Mouse (Mus musculus) olfactory bulb, adult 2 months (tissue): ENCODE data around the gene Neurod4. TPM values are rescaled to one million over a fixed set of nuclear protein-coding genes. Genes with fewer than 3 reads are reported as not detected.

Source experiments
- H3K27ac ChIP-seq: fragments of 200-500 bp; 2 replicates; pipeline ENCODE4 v1.5.1; 2012; ENCODE audit warnings: low read depth, low read length; ENCODE audit not compliant: insufficient read depth
- H3K4me1 ChIP-seq: fragments of 200-500 bp; 2 replicates; pipeline ENCODE4 v1.6.1; 2012; ENCODE audit warnings: low read length; ENCODE audit not compliant: control insufficient read depth, insufficient read depth
- H3K4me3 ChIP-seq: fragments of 200-500 bp; 2 replicates; pipeline ENCODE4 v1.5.1; 2012; ENCODE audit warnings: mild to moderate bottlenecking, low read depth, low read length, moderate library complexity; ENCODE audit not compliant: insufficient read depth
- CTCF ChIP-seq: fragments of 200-500 bp; IDR thresholded peaks from 2 replicates; pipeline ENCODE4 v1.5.1; 2012; ENCODE audit warnings: low read depth, mild to moderate bottlenecking, low read length, moderate library complexity; ENCODE audit not compliant: insufficient read depth
- POLR2A ChIP-seq: fragments of 200-500 bp; IDR thresholded peaks from 2 replicates; pipeline ENCODE4 v1.6.1; 2012; ENCODE audit warnings: mild to moderate bottlenecking, low read depth, low read length, moderate library complexity; ENCODE audit not compliant: insufficient read depth
- WGBS: fragments of 180-500 bp; shearing (Covaris S2); methylation state at CpG from one replicate; pipeline ENCODE4 v1.1.7; 2018; 5-methylcytosine and 5-hydroxymethylcytosine counted together
- polyA plus RNA-seq: library from polyadenylated mRNA; stranded (reverse); fragments of >200 nt; gene quantifications from 2 replicates; pipeline ENCODE4 v1.2.4, GENCODE M21; 2012; ENCODE audit warnings: low replicate concordance; ENCODE audit not compliant: missing spikeins, insufficient read depth, insufficient read length

The Neurod4 gene
- polyA plus RNA-seq = not detected in 2 replicates

DNA sequence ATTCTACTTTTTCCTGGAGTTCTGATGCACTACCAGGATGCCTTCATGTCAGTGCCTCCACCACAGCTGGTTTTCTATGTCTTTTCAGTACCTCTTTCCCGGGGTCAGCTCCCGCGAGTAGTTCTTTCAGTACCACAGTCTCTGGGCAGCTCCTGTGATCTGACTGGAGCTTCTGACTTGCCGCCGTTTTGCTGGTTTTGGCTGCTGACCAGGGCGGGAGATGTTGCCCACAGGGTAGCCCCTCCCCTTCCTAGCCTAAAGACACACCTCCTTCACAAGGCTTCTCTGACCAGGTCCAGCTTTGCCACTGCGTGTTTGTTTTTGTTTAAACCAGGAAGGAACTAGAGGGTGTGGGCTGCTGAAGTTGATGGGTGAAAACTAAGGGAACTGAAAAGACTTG, at the start of gene Neurod4:
TSS of gene Neurod4 (minus strand) at position 175 of the 400 bp plus-strand sequence.
- H3K4me1 ChIP-seq = peaks cover 2% of the 10 kb centered on the region; the same call in 1 of the 2 replicates
- no peak within 1 kb of the TSS for H3K4me3 ChIP-seq
- no peak for TF ChIP-seq POLR2A
- no peak for TF ChIP-seq CTCF
- no peak within 1 kb of the TSS for H3K27ac ChIP-seq
- WGBS = 11% methylated on average over 7 of the region's 7 CpGs

DNA sequence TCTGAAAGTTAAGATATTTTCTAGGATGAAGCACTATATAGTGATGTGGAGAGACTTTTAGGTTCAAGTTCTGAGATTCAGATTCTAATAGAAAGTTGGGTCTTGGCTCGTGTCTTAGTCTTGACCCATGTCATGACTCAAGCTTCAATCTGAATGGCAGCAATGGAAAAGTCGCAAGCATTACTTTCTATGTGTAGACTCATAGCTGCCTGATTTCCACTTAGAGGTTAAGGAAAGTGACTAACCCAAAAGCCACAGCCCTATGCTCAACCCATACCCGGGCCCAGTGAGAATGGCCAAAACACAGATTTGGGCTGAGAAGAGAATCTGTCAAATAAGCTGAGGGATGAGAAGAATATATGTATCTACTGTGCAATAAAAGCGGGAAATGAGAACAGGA, 44.2 kb upstream of the Neurod4 start:
- Histone ChIP-seq H3K4me1 (no peaks in the 10 kb centered on the region), H3K4me3 (no peak overlapping the region), H3K27ac (no peak overlapping the region)
- 84% methylated on average over 4 of the region's 4 CpGs for WGBS
- TF ChIP-seq CTCF (no peak), POLR2A (no peak)

DNA sequence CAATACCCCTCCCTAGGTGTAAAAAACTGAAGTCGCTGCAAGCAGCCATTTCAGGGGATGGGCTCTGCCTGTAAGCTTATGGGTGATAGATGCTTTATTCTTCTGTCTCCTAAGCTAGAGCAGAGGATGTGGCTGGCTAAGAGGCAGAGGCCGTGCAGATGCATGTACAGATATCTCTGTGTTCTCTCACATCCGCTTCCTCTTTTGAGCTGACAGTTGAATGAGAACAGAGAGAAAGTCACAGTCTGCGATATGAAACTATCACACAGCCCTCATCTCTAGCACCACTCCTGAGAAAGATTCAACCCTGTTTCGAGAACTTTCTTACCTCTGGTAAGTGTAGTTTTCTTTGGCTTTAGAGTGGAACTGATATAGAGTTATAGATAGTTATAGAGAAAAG, 42.6 kb upstream of the Neurod4 start, which contains the start of gene Tespa1:
TSS of gene Tespa1 (plus strand) at position 234 of the 400 bp plus-strand sequence.
- no peak for TF ChIP-seq CTCF
- no peak for TF ChIP-seq POLR2A
- no peak within 1 kb of the TSS for H3K27ac ChIP-seq
- WGBS = 87% methylated on average over 5 of the region's 5 CpGs
- no peak within 1 kb of the TSS for H3K4me3 ChIP-seq
- no peaks in the 10 kb centered on the region for H3K4me1 ChIP-seq

DNA sequence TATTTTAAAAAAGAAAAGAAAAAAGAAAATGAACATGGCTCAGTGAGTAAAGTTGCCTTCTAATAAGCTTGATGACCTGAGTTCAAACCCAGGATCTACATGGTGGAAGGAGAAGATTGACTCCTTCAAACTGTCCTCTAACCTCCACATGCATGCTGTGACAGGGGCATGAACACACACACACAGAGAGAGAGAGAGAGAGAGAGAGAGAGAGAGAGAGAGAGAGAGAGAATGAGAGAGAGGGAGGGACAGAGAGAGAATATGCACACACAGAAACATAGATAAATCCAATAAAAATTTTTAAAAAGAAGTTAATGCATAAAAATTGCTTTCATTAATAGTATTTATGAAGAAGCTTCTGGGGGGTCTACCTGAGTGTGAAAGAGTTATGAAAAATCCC, 42.0 kb upstream of the Neurod4 start:
- TF ChIP-seq CTCF (no peak), POLR2A (no peak)

DNA sequence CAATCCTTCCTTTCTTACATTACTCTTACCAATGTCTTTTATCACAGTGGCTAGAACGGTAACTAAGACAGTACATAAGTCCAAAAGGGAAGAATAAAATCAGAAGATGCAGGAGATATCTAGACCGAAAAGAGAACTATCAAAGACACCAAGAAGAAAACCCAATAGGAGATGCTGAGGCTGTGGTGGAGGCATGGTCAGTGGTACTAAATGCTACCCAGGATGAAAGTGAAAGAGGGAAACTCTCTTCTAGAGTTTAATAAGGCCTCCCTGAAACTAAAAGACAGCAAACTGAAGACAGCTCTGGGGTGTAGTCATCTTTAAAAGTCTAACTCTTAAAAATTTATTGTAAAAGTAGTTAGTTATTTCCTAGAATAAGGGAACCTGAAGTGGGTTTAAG, 40.7 kb upstream of the Neurod4 start:
- 94% methylated on average over 2 of the region's 2 CpGs for WGBS
- no peak for TF ChIP-seq POLR2A
- TF ChIP-seq CTCF = no peak
- no peaks in the 10 kb centered on the region for H3K4me1 ChIP-seq
- no peak overlapping the region for H3K4me3 ChIP-seq
- H3K27ac ChIP-seq = no peak overlapping the region

More for the DNA sequence above, 42.0 kb upstream of the Neurod4 start:
- Histone ChIP-seq H3K4me3 (no peak overlapping the region), H3K27ac (no peak overlapping the region), H3K4me1 (no peaks in the 10 kb centered on the region)

DNA sequence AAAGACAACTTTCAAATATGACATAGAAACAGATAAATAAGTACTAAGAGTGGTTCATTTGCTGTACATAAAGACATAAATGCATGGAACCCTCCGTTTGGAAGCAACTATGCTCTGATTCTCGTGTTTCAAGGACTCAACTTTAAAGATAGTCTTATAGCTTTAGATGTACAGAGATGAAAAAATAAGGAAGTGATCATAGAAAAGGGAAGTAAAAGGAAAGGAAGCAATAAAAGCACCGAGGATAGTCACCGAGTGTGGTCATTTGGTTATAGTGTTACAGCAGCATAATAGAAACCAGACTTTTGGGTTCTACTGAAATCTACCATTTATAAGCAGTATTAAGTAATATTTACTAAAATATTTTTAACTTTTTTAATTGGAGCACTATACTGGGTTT, 38.7 kb upstream of the Neurod4 start:
- TF ChIP-seq CTCF = no peak
- TF ChIP-seq POLR2A = no peak
- H3K27ac ChIP-seq = no peak overlapping the region
- no peak overlapping the region for H3K4me3 ChIP-seq
- no peaks in the 10 kb centered on the region for H3K4me1 ChIP-seq
- WGBS = 83% methylated on average over 4 of the region's 4 CpGs

DNA sequence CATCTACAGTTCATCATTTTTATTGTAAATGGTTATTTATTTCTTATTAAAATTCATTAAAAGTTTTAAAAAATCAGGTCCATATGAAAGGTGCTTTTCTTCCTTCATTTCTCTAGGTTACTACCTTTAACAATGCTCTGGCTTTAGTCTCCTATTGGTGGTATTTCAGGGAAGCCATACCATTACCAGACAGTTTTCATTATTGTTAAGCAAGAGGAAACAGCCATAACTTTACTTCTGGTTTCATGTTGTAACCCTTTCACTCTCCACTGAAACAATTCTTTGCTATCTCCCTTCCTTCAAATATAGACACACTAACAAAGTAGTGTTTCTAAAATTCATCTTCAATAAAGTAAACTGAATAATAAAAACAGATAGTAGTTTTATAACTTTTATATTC, 35.8 kb upstream of the Neurod4 start:
- no peak overlapping the region for H3K27ac ChIP-seq
- no peak overlapping the region for H3K4me3 ChIP-seq
- no peak for TF ChIP-seq POLR2A
- no peak for TF ChIP-seq CTCF
- no peaks in the 10 kb centered on the region for H3K4me1 ChIP-seq

DNA sequence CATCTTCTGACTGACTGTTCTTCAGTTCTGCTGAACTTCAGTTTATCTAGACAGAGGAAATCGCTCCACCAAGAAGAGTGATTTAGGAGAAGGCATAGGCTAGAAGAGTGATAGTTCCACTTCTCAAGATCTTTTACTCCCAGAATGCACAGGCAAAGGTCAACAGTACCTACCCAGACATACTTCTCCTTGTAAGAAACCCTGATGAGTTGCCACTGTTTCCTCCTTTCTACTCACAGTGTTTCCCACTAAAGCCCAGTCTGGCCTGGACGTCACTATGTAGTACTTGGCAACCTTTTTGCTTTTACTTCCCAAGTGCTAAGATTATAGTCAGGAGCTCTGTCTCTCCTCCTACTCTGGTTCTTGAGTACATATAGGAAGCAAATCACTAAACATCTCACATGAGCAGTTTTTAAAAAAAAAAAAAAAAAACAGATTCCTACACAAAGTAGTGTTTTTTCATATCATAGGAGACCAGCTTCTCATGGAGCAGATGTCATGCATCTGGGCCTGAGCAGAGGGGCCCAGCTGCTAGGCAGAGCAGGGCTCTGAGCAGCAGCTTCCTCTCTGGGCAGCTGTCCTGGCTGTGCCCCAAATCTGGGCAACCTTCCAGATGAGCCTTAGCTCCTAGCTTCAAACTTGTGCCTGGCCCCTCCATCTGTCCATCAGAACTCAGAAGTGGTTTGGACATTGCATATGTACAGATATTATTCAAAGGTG, 34.2 kb upstream of the Neurod4 start:
- 76% methylated on average over 2 of the region's 2 CpGs for WGBS
- H3K4me3 ChIP-seq = no peak overlapping the region
- TF ChIP-seq CTCF (no peak), POLR2A (no peak)
- H3K4me1 ChIP-seq = no peaks in the 10 kb centered on the region
- no peak overlapping the region for H3K27ac ChIP-seq

DNA sequence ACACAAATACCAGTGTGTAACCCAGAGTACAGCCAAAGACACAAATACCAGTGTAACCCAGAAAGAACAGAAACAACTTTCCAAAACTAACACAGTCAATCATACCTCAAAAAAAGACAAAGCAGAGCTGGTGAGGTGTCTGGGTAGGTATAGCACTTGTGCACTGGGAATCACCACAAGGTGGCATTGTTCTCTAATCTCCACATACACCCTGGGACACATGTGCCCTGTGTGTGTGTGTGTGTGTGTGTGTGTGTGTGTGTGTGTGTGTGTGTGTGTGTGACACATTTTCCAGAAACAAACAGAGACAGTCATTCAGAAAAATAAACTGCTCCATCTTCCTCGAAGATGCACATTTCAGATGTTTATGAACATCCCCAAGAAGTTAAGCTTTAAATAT, 33.5 kb upstream of the Neurod4 start:
- Histone ChIP-seq H3K27ac (no peak overlapping the region), H3K4me3 (no peak overlapping the region), H3K4me1 (no peaks in the 10 kb centered on the region)
- WGBS = 67% methylated on average over 1 of the region's 1 CpGs
- TF ChIP-seq POLR2A = no peak
- no peak for TF ChIP-seq CTCF
